Mouse (Mus musculus): Measurements from ENCODE around the gene Rpl38. TPM values are rescaled to one million over a fixed set of nuclear protein-coding genes. Genes with fewer than 3 reads are reported as not detected.

The Rpl38 gene
- polyA plus RNA-seq, 1 experiment from 2014 or later, result 943 TPM

GRCm38 (mm10) chr11:114636727-114637505 is 31.4 kb upstream of the Rpl38 start:
- 55% methylated on average over 34 of the region's 35 CpGs for WGBS
- peaks cover 8% of the 10 kb centered on the region for H3K4me1 ChIP-seq (replicated peaks; ENCODE audit: control insufficient read depth, insufficient read depth, low read length)
- H3K4me2 ChIP-seq (ENCODE audit: low read depth, low read length, severe bottlenecking), result peak overlapping the region; percentile 26; the same call in 1 of the 2 replicates
- ATAC-seq (replicated peaks; ENCODE audit: low FRiP score) (peak; percentile 32), DNase-seq (ENCODE audit: low spot score) (peak; percentile 53)
- H3K27ac ChIP-seq (ENCODE audit: low read depth, low read length), result no peak overlapping the region
- no peaks in the 10 kb centered on the region for H3K9me3 ChIP-seq (ENCODE audit: control insufficient read depth, low read length)
- H3K4me3 ChIP-seq (ENCODE audit: low read depth, low read length), result no peak overlapping the region
- H3K9ac ChIP-seq (ENCODE audit: low read length), result no peak overlapping the region
- no peaks in the 10 kb centered on the region for H3K36me3 ChIP-seq (ENCODE audit: control insufficient read depth, insufficient read depth, low read length)
- peaks cover 3% of the 10 kb centered on the region for H3K27me3 ChIP-seq (ENCODE audit: control insufficient read depth, insufficient read depth, low read length)

GRCm38 (mm10) chr11:114638647-114639290 is 29.6 kb upstream of the Rpl38 start:
- H3K9ac ChIP-seq (ENCODE audit: low read length), result no peak overlapping the region
- no peak overlapping the region for H3K4me2 ChIP-seq (ENCODE audit: low read depth, low read length, severe bottlenecking)
- peaks cover 8% of the 10 kb centered on the region for H3K4me1 ChIP-seq (replicated peaks; ENCODE audit: control insufficient read depth, insufficient read depth, low read length)
- DNase-seq (ENCODE audit: low spot score) (no peak), ATAC-seq (replicated peaks; ENCODE audit: low FRiP score) (no peak)
- no peaks in the 10 kb centered on the region for H3K9me3 ChIP-seq (ENCODE audit: control insufficient read depth, low read length)
- H3K4me3 ChIP-seq (ENCODE audit: low read depth, low read length), result no peak overlapping the region
- peaks cover 3% of the 10 kb centered on the region for H3K27me3 ChIP-seq (ENCODE audit: control insufficient read depth, insufficient read depth, low read length)
- no peaks in the 10 kb centered on the region for H3K36me3 ChIP-seq (ENCODE audit: control insufficient read depth, insufficient read depth, low read length)
- WGBS, result 68% methylated on average over 10 of the region's 10 CpGs
- H3K27ac ChIP-seq (ENCODE audit: low read depth, low read length), result no peak overlapping the region

GRCm38 (mm10) chr11:114639681-114640103 is 28.6 kb upstream of the Rpl38 start:
- Histone ChIP-seq H3K27me3 (ENCODE audit: control insufficient read depth, insufficient read depth, low read length) (peaks cover 3% of the 10 kb centered on the region), H3K9me3 (ENCODE audit: control insufficient read depth, low read length) (no peaks in the 10 kb centered on the region), H3K27ac (ENCODE audit: low read depth, low read length) (no peak overlapping the region), H3K4me1 (replicated peaks; ENCODE audit: control insufficient read depth, insufficient read depth, low read length) (peaks cover 8% of the 10 kb centered on the region), H3K4me3 (ENCODE audit: low read depth, low read length) (no peak overlapping the region), H3K36me3 (ENCODE audit: control insufficient read depth, insufficient read depth, low read length) (no peaks in the 10 kb centered on the region), H3K4me2 (ENCODE audit: low read depth, low read length, severe bottlenecking) (peak overlapping the region; percentile 24; the same call in 1 of the 2 replicates), H3K9ac (ENCODE audit: low read length) (no peak overlapping the region; the same call in 1 of the 2 replicates)
- DNase-seq (ENCODE audit: low spot score), result peak; percentile 73
- WGBS, result 2% methylated on average over 19 of the region's 19 CpGs
- no peak for ATAC-seq (replicated peaks; ENCODE audit: low FRiP score)

- Histone ChIP-seq H3K36me3 (ENCODE audit: control insufficient read depth, insufficient read depth, low read length) (no peaks in the 10 kb centered on the region), H3K4me1 (replicated peaks; ENCODE audit: control insufficient read depth, insufficient read depth, low read length) (peaks cover 8% of the 10 kb centered on the region), H3K27ac (ENCODE audit: low read depth, low read length) (no peak overlapping the region), H3K27me3 (ENCODE audit: control insufficient read depth, insufficient read depth, low read length) (peaks cover 3% of the 10 kb centered on the region), H3K9ac (ENCODE audit: low read length) (no peak overlapping the region), H3K9me3 (ENCODE audit: control insufficient read depth, low read length) (no peaks in the 10 kb centered on the region), H3K4me3 (ENCODE audit: low read depth, low read length) (no peak overlapping the region), H3K4me2 (ENCODE audit: low read depth, low read length, severe bottlenecking) (no peak overlapping the region)
- ATAC-seq (replicated peaks; ENCODE audit: low FRiP score) (no peak), DNase-seq (ENCODE audit: low spot score) (no peak)
- 44% methylated on average over 6 of the region's 6 CpGs for WGBS
Measured at GRCm38 (mm10) chr11:114640658-114641057, 27.7 kb upstream of the Rpl38 start.

- Histone ChIP-seq H3K27ac (ENCODE audit: low read depth, low read length) (no peak overlapping the region), H3K9ac (ENCODE audit: low read length) (no peak overlapping the region), H3K36me3 (ENCODE audit: control insufficient read depth, insufficient read depth, low read length) (no peaks in the 10 kb centered on the region), H3K4me1 (replicated peaks; ENCODE audit: control insufficient read depth, insufficient read depth, low read length) (peaks cover 8% of the 10 kb centered on the region), H3K4me3 (ENCODE audit: low read depth, low read length) (no peak overlapping the region), H3K27me3 (ENCODE audit: control insufficient read depth, insufficient read depth, low read length) (peaks cover 3% of the 10 kb centered on the region), H3K4me2 (ENCODE audit: low read depth, low read length, severe bottlenecking) (no peak overlapping the region), H3K9me3 (ENCODE audit: control insufficient read depth, low read length) (no peaks in the 10 kb centered on the region)
- DNase-seq (ENCODE audit: low spot score) (no peak), ATAC-seq (replicated peaks; ENCODE audit: low FRiP score) (no peak)
- WGBS, result 91% methylated on average over 8 of the region's 8 CpGs
Measured at GRCm38 (mm10) chr11:114641136-114641535, 27.2 kb upstream of the Rpl38 start.

GRCm38 (mm10) chr11:114642184-114642583 is 26.1 kb upstream of the Rpl38 start:
- peaks cover 3% of the 10 kb centered on the region for H3K27me3 ChIP-seq (ENCODE audit: control insufficient read depth, insufficient read depth, low read length)
- WGBS, result 48% methylated on average over 12 of the region's 12 CpGs
- H3K4me2 ChIP-seq (ENCODE audit: low read depth, low read length, severe bottlenecking), result no peak overlapping the region
- ATAC-seq (replicated peaks; ENCODE audit: low FRiP score) (peak; percentile 80), DNase-seq (ENCODE audit: low spot score) (peak; percentile 79)
- H3K9ac ChIP-seq (ENCODE audit: low read length), result no peak overlapping the region; the same call in 1 of the 2 replicates
- no peak overlapping the region for H3K27ac ChIP-seq (ENCODE audit: low read depth, low read length)
- H3K9me3 ChIP-seq (ENCODE audit: control insufficient read depth, low read length), result peaks cover 5% of the 10 kb centered on the region; the same call in 1 of the 2 replicates
- H3K4me3 ChIP-seq (ENCODE audit: low read depth, low read length), result no peak overlapping the region
- no peaks in the 10 kb centered on the region for H3K36me3 ChIP-seq (ENCODE audit: control insufficient read depth, insufficient read depth, low read length)
- H3K4me1 ChIP-seq (replicated peaks; ENCODE audit: control insufficient read depth, insufficient read depth, low read length), result peaks cover 8% of the 10 kb centered on the region

- Histone ChIP-seq H3K4me1 (replicated peaks; ENCODE audit: control insufficient read depth, insufficient read depth, low read length) (peaks cover 8% of the 10 kb centered on the region), H3K27ac (ENCODE audit: low read depth, low read length) (no peak overlapping the region), H3K27me3 (ENCODE audit: control insufficient read depth, insufficient read depth, low read length) (peaks cover 3% of the 10 kb centered on the region), H3K9me3 (ENCODE audit: control insufficient read depth, low read length) (peaks cover 5% of the 10 kb centered on the region; the same call in 1 of the 2 replicates), H3K36me3 (ENCODE audit: control insufficient read depth, insufficient read depth, low read length) (no peaks in the 10 kb centered on the region), H3K4me2 (ENCODE audit: low read depth, low read length, severe bottlenecking) (no peak overlapping the region), H3K4me3 (ENCODE audit: low read depth, low read length) (no peak overlapping the region), H3K9ac (ENCODE audit: low read length) (no peak overlapping the region)
- 82% methylated on average over 11 of the region's 11 CpGs for WGBS
- ATAC-seq (replicated peaks; ENCODE audit: low FRiP score), result no peak
- DNase-seq (ENCODE audit: low spot score), result no peak
Measured at GRCm38 (mm10) chr11:114642926-114643325, 25.4 kb upstream of the Rpl38 start.

GRCm38 (mm10) chr11:114644122-114644521 is 24.2 kb upstream of the Rpl38 start:
- H3K27me3 ChIP-seq (ENCODE audit: control insufficient read depth, insufficient read depth, low read length), result peaks cover 3% of the 10 kb centered on the region
- DNase-seq (ENCODE audit: low spot score), result peak; percentile 56
- H3K9me3 ChIP-seq (ENCODE audit: control insufficient read depth, low read length), result peaks cover 5% of the 10 kb centered on the region; the same call in 1 of the 2 replicates
- ATAC-seq (replicated peaks; ENCODE audit: low FRiP score), result no peak
- H3K9ac ChIP-seq (ENCODE audit: low read length), result no peak overlapping the region
- WGBS, result 52% methylated on average over 2 of the region's 2 CpGs
- H3K4me2 ChIP-seq (ENCODE audit: low read depth, low read length, severe bottlenecking), result no peak overlapping the region
- H3K36me3 ChIP-seq (ENCODE audit: control insufficient read depth, insufficient read depth, low read length), result no peaks in the 10 kb centered on the region
- H3K4me1 ChIP-seq (replicated peaks; ENCODE audit: control insufficient read depth, insufficient read depth, low read length), result peaks cover 8% of the 10 kb centered on the region
- no peak overlapping the region for H3K27ac ChIP-seq (ENCODE audit: low read depth, low read length)
- no peak overlapping the region for H3K4me3 ChIP-seq (ENCODE audit: low read depth, low read length)
